Mouse (Mus musculus) G1E (cell line): ENCODE results near the gene Retreg3.

ENCODE experiments used
- CTCF ChIP-seq: IDR thresholded peaks from 2 replicates; pipeline ENCODE4 v1.5.1; 2012; ENCODE audit warnings: low read depth, low read length, inconsistent platforms, mixed read lengths
- GATA1 ChIP-seq: IDR thresholded peaks from 2 replicates; pipeline ENCODE4 v1.6.1; 2012; ENCODE audit warnings: borderline replicate concordance, low read length, inconsistent platforms, mixed read lengths
- GATA2 ChIP-seq: IDR thresholded peaks from 2 replicates; pipeline ENCODE4 v1.6.1; 2012; ENCODE audit warnings: low read depth, low read length, inconsistent platforms, borderline replicate concordance

DNA sequence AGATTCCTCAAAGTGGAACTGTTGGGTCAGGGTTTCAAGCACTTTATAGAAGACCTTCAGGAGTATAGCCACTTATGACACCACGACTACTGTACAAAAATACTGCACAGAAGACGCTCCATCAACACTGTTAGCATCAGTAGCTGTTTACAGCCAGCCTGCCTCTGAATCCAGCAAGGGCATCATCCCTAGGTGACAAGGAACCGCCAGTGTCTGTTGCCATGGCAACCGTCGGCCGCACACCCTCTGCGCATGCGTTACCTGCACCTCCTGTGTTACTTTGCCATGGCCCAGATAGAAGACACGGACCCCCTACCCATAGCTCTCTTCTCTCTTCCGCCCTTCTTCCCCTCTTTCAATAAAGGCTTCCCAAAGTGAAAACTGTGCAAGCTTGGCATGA lies 26.7 kb upstream of the Retreg3 start:
- TF ChIP-seq CTCF (no peak), GATA1 (no peak), GATA2 (no peak)
